8 mouse cellular contexts compared by ENCODE assay signal in genomic region chr9:71591938-71592548, GRCm38 (mm10). TPM values are rescaled to one million over a fixed set of nuclear protein-coding genes. Genes with fewer than 3 reads are reported as not detected.
DNase-seq lines count a peak whose midpoint lies in the region; ATAC-seq and TF ChIP-seq lines count a peak whose summit lies in the region.

Myzap (minus strand) TSS chr9:71592360.

- peak; percentile 8 for DNase-seq in cerebellum, adult 11 months
- DNase-seq in heart, adult 18-20 months, result peak; percentile 97 to 98
- peak; percentile 92 for DNase-seq in kidney, adult 2 months
- DNase-seq in monocyte, adult 2 months (ENCODE audit: low read depth in 1 of 2, low spot score in 2 of 2), result peak; percentile 31 to 66
- DNase-seq in spleen, postnatal 36 days (ENCODE audit: low spot score in 2 of 2), result peak; percentile 87 to 88

- peaks cover 12% of the 10 kb centered on the region for H3K27me3 ChIP-seq in embryonic facial prominence, embryonic 13.5 days
- H3K27me3 ChIP-seq in kidney, adult 2 months (replicated peaks; ENCODE audit: control insufficient read depth, insufficient read depth, low read length), result no peaks in the 10 kb centered on the region
- H3K27me3 ChIP-seq in limb, embryonic 15.5 days, result no peaks in the 10 kb centered on the region

- no peaks in the 10 kb centered on the region for H3K36me3 ChIP-seq in embryonic facial prominence, embryonic 13.5 days
- H3K36me3 ChIP-seq in kidney, adult 2 months (ENCODE audit: control insufficient read depth, insufficient read depth, low read length), result no peaks in the 10 kb centered on the region
- H3K36me3 ChIP-seq in limb, embryonic 15.5 days, result no peaks in the 10 kb centered on the region

- H3K4me1 ChIP-seq in embryonic facial prominence, embryonic 13.5 days, result peaks cover 21% of the 10 kb centered on the region
- peaks cover 5% of the 10 kb centered on the region for H3K4me1 ChIP-seq in kidney, adult 2 months (ENCODE audit: control insufficient read depth, insufficient read depth, low read length)
- peaks cover 15% of the 10 kb centered on the region for H3K4me1 ChIP-seq in limb, embryonic 15.5 days

- no peaks in the 10 kb centered on the region for H3K9me3 ChIP-seq in embryonic facial prominence, embryonic 13.5 days
- H3K9me3 ChIP-seq in limb, embryonic 15.5 days, result no peaks in the 10 kb centered on the region

- H3K9ac ChIP-seq in embryonic facial prominence, embryonic 13.5 days, result peak within 1 kb of the TSS; percentile 79
- H3K9ac ChIP-seq in limb, embryonic 15.5 days, result peak within 1 kb of the TSS; percentile 46

- peak within 1 kb of the TSS; percentile 66 for H3K4me3 ChIP-seq in embryonic facial prominence, embryonic 13.5 days
- peak within 1 kb of the TSS; percentile 78 for H3K4me3 ChIP-seq in kidney, adult 2 months (ENCODE audit: insufficient read depth, low read depth, low read length)
- H3K4me3 ChIP-seq in limb, embryonic 15.5 days, result peak within 1 kb of the TSS; percentile 62

- WGBS in embryonic facial prominence, embryonic 13.5 days, result 2% methylated on average over 29 of the region's 29 CpGs
- 5% methylated on average over 29 of the region's 29 CpGs for WGBS in kidney, adult 2 months
- WGBS in limb, embryonic 15.5 days, result 3% methylated on average over 29 of the region's 29 CpGs

- peak within 1 kb of the TSS; percentile 88 for H3K4me2 ChIP-seq in embryonic facial prominence, embryonic 13.5 days
- H3K4me2 ChIP-seq in limb, embryonic 15.5 days, result peak within 1 kb of the TSS; percentile 94

- TF ChIP-seq CTCF in kidney, adult 2 months (conservative IDR thresholded peaks at IDR 0.05; ENCODE audit: insufficient read depth, insufficient read length, low read depth, low read length), result no peak

- no peak for TF ChIP-seq POLR2A in kidney, adult 2 months (IDR thresholded peaks at IDR 0.05; ENCODE audit: low read depth, low read length)

- no peak for ATAC-seq in cerebellum, adult (ENCODE audit: insufficient number of reproducible peaks, low FRiP score, low TSS enrichment)
- ATAC-seq in embryonic facial prominence, embryonic 13.5 days (ENCODE audit: insufficient number of reproducible peaks, insufficient read depth, low FRiP score, low TSS enrichment, low read depth), result peak; percentile 81
- ATAC-seq in limb, embryonic 15.5 days (ENCODE audit: insufficient number of reproducible peaks, low FRiP score, low TSS enrichment, low read depth), result peak; percentile 87

- H3K27ac ChIP-seq in embryonic facial prominence, embryonic 13.5 days, result peak within 1 kb of the TSS; percentile 28; the same call in 1 of the 2 replicates
- no peak within 1 kb of the TSS for H3K27ac ChIP-seq in kidney, adult 2 months (ENCODE audit: insufficient read depth, low read depth, low read length)
- H3K27ac ChIP-seq in limb, embryonic 15.5 days, result no peak within 1 kb of the TSS

RNA-seq across cellular contexts. Expression of gene Myzap, which starts in this region (rescaled TPM):
- polyA plus RNA-seq in embryonic facial prominence, embryonic 13.5 days (2015; fragmentation: Nextera tagmentation; extraction: Ambion mirVana), result 10.0 and 10.3 TPM in 2 replicates
- total RNA-seq in heart, adult 18-20 months (2021), result 100 to 1,000 TPM; 408 to 450 TPM
- 3.6 and 4.1 TPM in 2 replicates for polyA plus RNA-seq in kidney, adult 2 months (2012; rRNA removed)
- 15.5 and 19.9 TPM in 2 replicates for polyA plus RNA-seq in limb, embryonic 15.5 days (2015; fragmentation: Nextera tagmentation; extraction: Ambion mirVana)

Comparison
In these comparisons a context has a peak if more than half of its experiments do, and no peak if none do; other contexts are left out.
1. DNase-seq: peak in every context shown above with its lines; median percentile 98 in heart, adult 18-20 months; 92 in kidney, adult 2 months; 88 in spleen, postnatal 36 days; 48 in monocyte, adult 2 months; 8 in cerebellum, adult 11 months.